In genomic region chr5:113933889-113934288, GRCm38 (mm10) we compare ENCODE assay signal across 22 mouse cellular contexts. TPM values are rescaled to one million over a fixed set of nuclear protein-coding genes. Genes with fewer than 3 reads are reported as not detected.
DNase-seq lines count a peak whose midpoint lies in the region; ATAC-seq and TF ChIP-seq lines count a peak whose summit lies in the region.
"Had no signal": no experiment of that assay in that cellular context is flagged by ENCODE, and none has a peak within 500 bp of the region (broad histone marks: within the 10 kb centered on the region; RNA-seq: fewer than 3 reads in every experiment).

No protein-coding gene starts in this region.

- no peak overlapping the region for H3K4me3 ChIP-seq in heart, embryonic 10.5 days
- no peak overlapping the region for H3K4me3 ChIP-seq in heart, embryonic 16.5 days (ENCODE audit: low read length)
- no peak overlapping the region for H3K4me3 ChIP-seq in lung, postnatal 0 days (ENCODE audit: low read depth, low read length)

- no peak overlapping the region for H3K9ac ChIP-seq in heart, embryonic 16.5 days (ENCODE audit: low read length)
- H3K9ac ChIP-seq in lung, postnatal 0 days (replicated peaks; ENCODE audit: low read depth) = no peak overlapping the region
- H3K9ac ChIP-seq: forebrain, postnatal 0 days; liver, embryonic 14.5 days had no signal

- 0 out of 2 replicates have a peak, but pooled peaks cover 5% of the 10 kb centered on the region for H3K36me3 ChIP-seq in heart, embryonic 10.5 days
- no peaks in the 10 kb centered on the region for H3K36me3 ChIP-seq in heart, embryonic 16.5 days (ENCODE audit: control insufficient read depth, insufficient read depth)
- H3K36me3 ChIP-seq in lung, postnatal 0 days (ENCODE audit: insufficient read depth, low read length) = 0 out of 2 replicates have a peak, but pooled peaks cover 3% of the 10 kb centered on the region

- H3K4me2 ChIP-seq in heart, embryonic 16.5 days (ENCODE audit: low read depth, low read length) = peak overlapping the region; percentile 25; the same call in 1 of the 2 replicates
- no peak overlapping the region for H3K4me2 ChIP-seq in lung, postnatal 0 days (replicated peaks; ENCODE audit: low read depth, low read length)
- H3K4me2 ChIP-seq: midbrain, embryonic 11.5 days had no signal

- no peaks in the 10 kb centered on the region for H3K9me3 ChIP-seq in heart, embryonic 10.5 days
- H3K9me3 ChIP-seq in heart, embryonic 16.5 days (replicated peaks; ENCODE audit: control insufficient read depth, low read length) = no peaks in the 10 kb centered on the region; the same call in 1 of the 2 replicates
- no peaks in the 10 kb centered on the region for H3K9me3 ChIP-seq in lung, postnatal 0 days (ENCODE audit: low read length)

- H3K27me3 ChIP-seq in heart, embryonic 10.5 days (ENCODE audit: insufficient read depth, poor library complexity, severe bottlenecking) = no peaks in the 10 kb centered on the region
- no peaks in the 10 kb centered on the region for H3K27me3 ChIP-seq in heart, embryonic 16.5 days (ENCODE audit: control insufficient read depth, insufficient read depth, low read length)
- H3K27me3 ChIP-seq in lung, postnatal 0 days (replicated peaks; ENCODE audit: insufficient read depth, low read length) = no peaks in the 10 kb centered on the region

- WGBS in heart, embryonic 10.5 days = 35% methylated on average over 6 of the region's 6 CpGs
- 30% methylated on average over 6 of the region's 6 CpGs for WGBS in heart, embryonic 16.5 days
- 51% methylated on average over 6 of the region's 6 CpGs for WGBS in lung, postnatal 0 days

- DNase-seq in heart, embryonic 10.5 days (ENCODE audit: low spot score) = no peak
- no peak for DNase-seq in heart, postnatal 10 days
- no peak for DNase-seq in heart, postnatal 4 days
- DNase-seq in lung, postnatal 0 days (ENCODE audit: low spot score) = no peak
- DNase-seq in lung, adult 18-20 months = no peak
- no peak for DNase-seq in right cerebral cortex, adult 18-20 months
- no peak for DNase-seq in spleen, postnatal 14 days (ENCODE audit: low spot score in 2 of 2)
- DNase-seq: adrenal gland, adult 2 months; cerebellum, adult 11 months; cerebellum, postnatal 10 days; forebrain, postnatal 0 days; gastrocnemius, postnatal 14 days; heart, adult 11 months; kidney, adult 2 months; kidney, postnatal 14 days; lung, postnatal 10 days; thymus, adult 18-20 months; thymus, postnatal 4 days had no signal

- no peak for ATAC-seq in heart, embryonic 16.5 days (replicated peaks; ENCODE audit: extremely low read depth, insufficient read depth, low FRiP score)
- peak; percentile 14; the same call in 1 of the 2 replicates for ATAC-seq in lung, postnatal 0 days
- ATAC-seq: forebrain, postnatal 0 days; hindbrain, postnatal 0 days had no signal

- TF ChIP-seq EP300 in lung, postnatal 0 days (IDR thresholded peaks at IDR 0.05) = no peak

- TF ChIP-seq CTCF in lung, postnatal 0 days (IDR thresholded peaks at IDR 0.05) = no peak

- H3K4me1 ChIP-seq in heart, embryonic 10.5 days = peaks cover 51% of the 10 kb centered on the region
- peaks cover 25% of the 10 kb centered on the region for H3K4me1 ChIP-seq in heart, embryonic 16.5 days (ENCODE audit: control insufficient read depth, insufficient read depth, low read length)
- peaks cover 8% of the 10 kb centered on the region; the same call in 1 of the 2 replicates for H3K4me1 ChIP-seq in lung, postnatal 0 days (ENCODE audit: insufficient read depth, low read depth, low read length)

- intact Hi-C loops in heart, postnatal 10 days (cut with DNase I) = loop anchor here (5.0 kb wide), 1 partner anchor 77 kb away; no protein-coding TSS in a partner anchor

- peak overlapping the region; percentile 59 for H3K27ac ChIP-seq in heart, embryonic 10.5 days
- peak overlapping the region; percentile 59 for H3K27ac ChIP-seq in heart, embryonic 16.5 days (ENCODE audit: low read length)
- no peak overlapping the region for H3K27ac ChIP-seq in lung, postnatal 0 days (ENCODE audit: low read length)
- H3K27ac ChIP-seq: hindbrain, postnatal 0 days; liver, embryonic 14.5 days had no signal

RNA-seq across cellular contexts. Expression of gene Coro1c, which starts 25.3 kb away (rescaled TPM):
- 163 and 178 TPM in 2 replicates for polyA plus RNA-seq in heart, embryonic 10.5 days (2016; fragmentation: Nextera tagmentation; extraction: Ambion mirVana)
- 10 to 100 TPM; 73.1 to 76.1 TPM for total RNA-seq in heart, postnatal 10 days (2021)
- 85.9 and 89.0 TPM in 2 replicates for polyA plus RNA-seq in heart, embryonic 16.5 days (2015; fragmentation: Nextera tagmentation; extraction: Ambion mirVana)
- total RNA-seq in heart, postnatal 4 days (2021) = 100 to 1,000 TPM in 1 of 2 experiments, 10 to 100 TPM in 1; 92.4 to 108 TPM
- 102 and 115 TPM in 2 replicates for polyA plus RNA-seq in lung, postnatal 0 days (2015; fragmentation: Nextera tagmentation; extraction: Ambion mirVana)

RNA-seq across cellular contexts. Expression of gene Ssh1, which starts 59.8 kb away (rescaled TPM):
- 16.7 and 18.3 TPM in 2 replicates for polyA plus RNA-seq in heart, embryonic 10.5 days (2016; fragmentation: Nextera tagmentation; extraction: Ambion mirVana)
- total RNA-seq in heart, postnatal 10 days (2021) = 10 to 100 TPM; 18.6 to 20.3 TPM
- polyA plus RNA-seq in heart, embryonic 16.5 days (2015; fragmentation: Nextera tagmentation; extraction: Ambion mirVana) = 8.6 and 9.1 TPM in 2 replicates
- total RNA-seq in heart, postnatal 4 days (2021) = 10 to 100 TPM; 24.0 to 25.0 TPM
- 13.2 and 14.3 TPM in 2 replicates for polyA plus RNA-seq in lung, postnatal 0 days (2015; fragmentation: Nextera tagmentation; extraction: Ambion mirVana)
